Comparison of ENCODE assay signal across 7 mouse cellular contexts in genomic region chr6:83054871-83055431, GRCm38 (mm10). TPM values are rescaled to one million over a fixed set of nuclear protein-coding genes. Genes with fewer than 3 reads are reported as not detected.
DNase-seq lines count a peak whose midpoint lies in the region; ATAC-seq and TF ChIP-seq lines count a peak whose summit lies in the region.

Gene Htra2, minus strand, starts transcription at chr6:83055273.

- H3K36me3 ChIP-seq in C2C12 (ENCODE audit: control insufficient read depth, insufficient read depth) (peaks cover 48% of the 10 kb centered on the region), G1E (replicated peaks) (peaks cover 76% of the 10 kb centered on the region)
- peaks cover 84% of the 10 kb centered on the region for H3K36me3 ChIP-seq in erythroblast, embryonic 14.5 days (ENCODE audit: control insufficient read depth)
- peaks cover 30% of the 10 kb centered on the region for H3K36me3 ChIP-seq in heart, embryonic 16.5 days (ENCODE audit: control insufficient read depth, insufficient read depth)
- no peaks in the 10 kb centered on the region for H3K36me3 ChIP-seq in stomach, embryonic 16.5 days (ENCODE audit: control insufficient read depth, insufficient read depth, low read length)

- H3K79me3 ChIP-seq in C2C12 (ENCODE audit: low read depth), result peaks cover 41% of the 10 kb centered on the region

- no peak for DNase-seq in G1E (ENCODE audit: low spot score)
- peak in 1 of 2 experiments; percentile 24 for DNase-seq in layer of hippocampus, postnatal 14 days (ENCODE audit: low spot score in 2 of 2)
- DNase-seq in lung, postnatal 14 days, result peak; percentile 43

- H3K4me1 ChIP-seq in G1E (ENCODE audit: insufficient read depth, low read depth, low read length), result peaks cover 54% of the 10 kb centered on the region
- peaks cover 78% of the 10 kb centered on the region for H3K4me1 ChIP-seq in erythroblast, embryonic 14.5 days (ENCODE audit: control insufficient read depth)
- H3K4me1 ChIP-seq in heart, embryonic 16.5 days (ENCODE audit: control insufficient read depth, insufficient read depth, low read length), result peaks cover 22% of the 10 kb centered on the region
- H3K4me1 ChIP-seq in stomach, embryonic 16.5 days (ENCODE audit: control insufficient read depth, insufficient read depth, low read length), result peaks cover 15% of the 10 kb centered on the region

- peak within 1 kb of the TSS; percentile 99 for H3K4me3 ChIP-seq in C2C12 (ENCODE audit: insufficient read depth, poor library complexity, severe bottlenecking)
- peak within 1 kb of the TSS; percentile 95 for H3K4me3 ChIP-seq in G1E (ENCODE audit: low read depth, low read length)
- peak within 1 kb of the TSS; percentile 81 for H3K4me3 ChIP-seq in erythroblast, embryonic 14.5 days (replicated peaks)
- H3K4me3 ChIP-seq in heart, embryonic 16.5 days (ENCODE audit: low read length), result peak within 1 kb of the TSS; percentile 73
- peak within 1 kb of the TSS; percentile 92 for H3K4me3 ChIP-seq in stomach, embryonic 16.5 days (replicated peaks; ENCODE audit: low read length)

- H3K27ac ChIP-seq in heart, embryonic 16.5 days (ENCODE audit: low read length), result peak within 1 kb of the TSS; percentile 89
- peak within 1 kb of the TSS; percentile 81 for H3K27ac ChIP-seq in stomach, embryonic 16.5 days (ENCODE audit: low read length)

- peak within 1 kb of the TSS; percentile 88 for H3K9ac ChIP-seq in heart, embryonic 16.5 days (ENCODE audit: low read length)
- H3K9ac ChIP-seq in stomach, embryonic 16.5 days (ENCODE audit: low read length), result peak within 1 kb of the TSS; percentile 93

- H3K4me2 ChIP-seq in heart, embryonic 16.5 days (ENCODE audit: low read depth, low read length), result peak within 1 kb of the TSS; percentile 96
- peak within 1 kb of the TSS; percentile 89 for H3K4me2 ChIP-seq in stomach, embryonic 16.5 days (ENCODE audit: low read depth, low read length)

- no peaks in the 10 kb centered on the region for H3K9me3 ChIP-seq in G1E (replicated peaks)
- H3K9me3 ChIP-seq in erythroblast, embryonic 14.5 days (ENCODE audit: control insufficient read depth, low read length), result no peaks in the 10 kb centered on the region
- H3K9me3 ChIP-seq in heart, embryonic 16.5 days (replicated peaks; ENCODE audit: control insufficient read depth, low read length), result no peaks in the 10 kb centered on the region
- H3K9me3 ChIP-seq in stomach, embryonic 16.5 days (replicated peaks; ENCODE audit: control insufficient read depth, low read length), result no peaks in the 10 kb centered on the region

- ATAC-seq in G1E (ENCODE audit: extremely low read depth, insufficient number of reproducible peaks, low FRiP score, poor library complexity, severe bottlenecking), result no peak
- ATAC-seq in heart, embryonic 16.5 days (replicated peaks; ENCODE audit: extremely low read depth, insufficient read depth, low FRiP score), result peak; percentile 37
- peak; percentile 9 for ATAC-seq in stomach, embryonic 16.5 days (ENCODE audit: insufficient read depth, low FRiP score)

- under 1% methylated on average over 50 of the region's 50 CpGs for WGBS in heart, embryonic 16.5 days
- under 1% methylated on average over 50 of the region's 50 CpGs for WGBS in stomach, embryonic 16.5 days

- peaks cover 62% of the 10 kb centered on the region for H3K79me2 ChIP-seq in C2C12 (ENCODE audit: control insufficient read depth, insufficient read depth)

- H3K27me3 ChIP-seq in C2C12 (ENCODE audit: control insufficient read depth, insufficient read depth, insufficient read length), result no peaks in the 10 kb centered on the region
- H3K27me3 ChIP-seq in G1E (ENCODE audit: insufficient read depth, low read length), result no peaks in the 10 kb centered on the region
- no peaks in the 10 kb centered on the region for H3K27me3 ChIP-seq in erythroblast, embryonic 14.5 days (ENCODE audit: control insufficient read depth)
- H3K27me3 ChIP-seq in heart, embryonic 16.5 days (ENCODE audit: control insufficient read depth, insufficient read depth, low read length), result peaks cover under 1% of the 10 kb centered on the region; the same call in 1 of the 2 replicates
- no peaks in the 10 kb centered on the region for H3K27me3 ChIP-seq in stomach, embryonic 16.5 days (ENCODE audit: control insufficient read depth, insufficient read depth, low read length)

- peak within 1 kb of the TSS; percentile 97 for H3ac ChIP-seq in C2C12 (ENCODE audit: control insufficient read depth, insufficient read length, low read depth)

- TF ChIP-seq CTCF in C2C12 (IDR thresholded peaks at IDR 0.05; ENCODE audit: control insufficient read depth, insufficient read depth, insufficient read length), result peak; percentile 47
- TF ChIP-seq CTCF in G1E (IDR thresholded peaks at IDR 0.05; ENCODE audit: low read depth, low read length), result no peak

TF ChIP-seq in C2C12, 6 proteins besides CTCF, POLR2A, EP300 and RAD21:
- TF ChIP-seq MYOD1 (IDR thresholded peaks at IDR 0.05; ENCODE audit: control insufficient read depth, insufficient read length, low read depth) (no peak), USF1 (IDR thresholded peaks at IDR 0.05; ENCODE audit: low read depth) (no peak), FOSL1 (IDR thresholded peaks at IDR 0.05; ENCODE audit: insufficient read depth, low read length, poor library complexity, severe bottlenecking) (no peak), MYOG (IDR thresholded peaks at IDR 0.05; ENCODE audit: control insufficient read depth, extremely low read depth, insufficient read length) (no peak), CEBPB (IDR thresholded peaks at IDR 0.05; ENCODE audit: low read depth) (no peak), MAX (IDR thresholded peaks at IDR 0.05) (no peak)
TF ChIP-seq in C2C12: peak in this region for 0.

RNA-seq across cellular contexts. Expression of gene Htra2, which starts in this region (rescaled TPM):
- polyA plus RNA-seq in C2C12 (2012; fragmentation: generic; extraction: Trizol) (119 TPM), G1E (2012) (35.6 and 36.5 TPM in 2 replicates)
- total RNA-seq in G1E (2014; fragmentation: Nextera tagmentation) (36.0 and 39.9 TPM in 2 replicates), G1E (2017) (36.7 and 47.0 TPM in 2 replicates)
- 6.2 and 6.6 TPM in 2 replicates for polyA plus RNA-seq in erythroblast, embryonic 14.5 days (2012)
- polyA plus RNA-seq in heart, embryonic 16.5 days (2015; fragmentation: Nextera tagmentation; extraction: Ambion mirVana), result 81.8 and 94.5 TPM in 2 replicates
- 10 to 100 TPM; 55.7 to 60.1 TPM for total RNA-seq in layer of hippocampus, postnatal 14 days (2021)
- polyA plus RNA-seq in stomach, embryonic 16.5 days (2015; fragmentation: Nextera tagmentation; extraction: Ambion mirVana), result 66.5 and 72.3 TPM in 2 replicates
